Mouse (Mus musculus) liver, embryonic 15.5 days (tissue): ENCODE measurements at regions not wholly inside any gene's neighbourhood (a gene's known extent, or its start where the extent isn't known, plus 50 kb on each side); places are given as distances from the start of the nearest gene placed in this dataset.

Experiments used
- ATAC-seq: fragments of 200-750 bp; cut with Nextera tagmentation; 2 replicates; pipeline ENCODE4 v1.8.0; 2017; ENCODE audit warnings: moderate number of reproducible peaks, mild to moderate bottlenecking, moderate library complexity; ENCODE audit not compliant: insufficient read depth
- H3K27ac ChIP-seq: fragments of 300-500 bp; sonication (generic); replicated peaks from 2 replicates; pipeline ENCODE4 v1.5.1; 2015; ENCODE audit warnings: mild to moderate bottlenecking, inconsistent platforms
- H3K27me3 ChIP-seq: fragments of 300-500 bp; sonication (generic); 2 replicates; pipeline ENCODE4 v1.6.1; 2015; ENCODE audit warnings: mild to moderate bottlenecking, inconsistent platforms
- H3K36me3 ChIP-seq: fragments of 300-500 bp; sonication (generic); replicated peaks from 2 replicates; pipeline ENCODE4 v1.6.1; 2015; ENCODE audit warnings: moderate library complexity, mild to moderate bottlenecking, inconsistent platforms
- H3K4me1 ChIP-seq: fragments of 300-500 bp; sonication (generic); replicated peaks from 2 replicates; pipeline ENCODE4 v1.6.1; 2015; ENCODE audit warnings: inconsistent platforms
- H3K4me2 ChIP-seq: fragments of 300-500 bp; sonication (generic); 2 replicates; pipeline ENCODE4 v1.6.1; 2015; ENCODE audit warnings: moderate library complexity, mild to moderate bottlenecking, inconsistent platforms
- H3K4me3 ChIP-seq: fragments of 300-500 bp; sonication (generic); replicated peaks from 2 replicates; pipeline ENCODE4 v1.5.1; 2015; ENCODE audit warnings: mild to moderate bottlenecking, inconsistent platforms
- H3K9ac ChIP-seq: fragments of 300-500 bp; sonication (generic); 2 replicates; pipeline ENCODE4 v1.6.1; 2015; ENCODE audit warnings: moderate library complexity, mild to moderate bottlenecking, inconsistent platforms
- H3K9me3 ChIP-seq: fragments of 300-500 bp; sonication (generic); replicated peaks from 2 replicates; pipeline ENCODE4 v1.6.1; 2016; ENCODE audit warnings: inconsistent platforms
- WGBS: fragments of 180-500 bp; shearing (Covaris S2); methylation state at CpG from one replicate; pipeline ENCODE4 v1.1.7; 2015; ENCODE audit warnings: mixed read lengths; ENCODE audit not compliant: insufficient replicate concordance; 5-methylcytosine and 5-hydroxymethylcytosine counted together

DNA sequence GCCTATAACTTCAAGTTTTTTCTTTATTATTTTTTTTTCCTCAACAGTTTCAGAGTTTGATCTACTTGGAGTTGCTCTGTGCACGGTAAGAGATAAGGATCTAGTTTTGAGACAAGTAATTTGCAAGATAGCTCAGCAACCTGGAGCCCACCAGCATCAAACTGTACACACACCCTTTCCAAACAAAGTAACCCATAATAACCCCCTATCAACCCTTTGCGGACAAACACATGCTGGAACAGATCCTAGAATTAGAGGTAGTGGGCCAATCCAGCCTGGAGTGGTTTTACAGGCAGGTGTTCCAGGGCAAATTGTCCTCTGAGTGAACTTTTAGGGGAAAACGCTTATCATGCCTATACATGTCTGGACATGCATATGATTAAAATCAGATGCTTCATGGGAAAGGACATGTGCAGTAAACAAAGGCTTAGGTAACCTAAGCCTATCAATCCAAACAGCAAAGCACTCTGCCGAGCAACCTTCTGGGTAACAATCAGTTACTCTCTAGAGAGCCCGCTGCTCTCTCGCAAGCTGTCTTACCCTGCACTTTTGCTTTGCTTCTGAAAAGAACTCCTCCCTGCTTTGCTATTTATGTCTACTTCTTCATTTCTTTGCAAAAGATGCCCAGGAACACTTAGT lies 200.2 kb upstream of the Nabp1 start:
- 71% methylated on average over 6 of the region's 6 CpGs for WGBS
- no peak overlapping the region for H3K9ac ChIP-seq
- H3K4me1 ChIP-seq, result no peaks in the 10 kb centered on the region

DNA sequence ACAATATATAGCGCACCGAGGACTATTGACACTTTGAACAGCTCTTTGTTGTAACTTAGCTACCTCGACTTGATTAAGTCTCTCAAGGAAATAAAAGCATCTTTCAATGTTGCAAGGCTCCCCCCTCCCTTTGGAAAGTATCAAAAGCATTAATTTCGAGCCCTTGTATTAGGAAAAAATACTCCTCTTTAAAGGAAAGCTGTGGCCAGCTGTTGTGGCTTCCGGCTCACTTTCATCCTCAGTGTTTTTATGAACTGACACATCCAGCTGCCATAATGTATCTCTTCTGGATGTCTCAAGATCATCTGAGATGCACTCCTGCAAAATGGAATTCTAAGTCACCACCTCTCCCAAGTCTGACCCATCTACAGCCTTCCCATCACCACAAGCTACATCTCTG lies 199.6 kb upstream of the Nabp1 start:
- Histone ChIP-seq H3K4me3 (no peak overlapping the region), H3K4me1 (no peaks in the 10 kb centered on the region), H3K9me3 (no peaks in the 10 kb centered on the region), H3K27ac (no peak overlapping the region), H3K4me2 (no peak overlapping the region), H3K9ac (no peak overlapping the region), H3K36me3 (no peaks in the 10 kb centered on the region), H3K27me3 (no peaks in the 10 kb centered on the region)
- 58% methylated on average over 5 of the region's 5 CpGs for WGBS
- ATAC-seq, result no peak

More for the DNA sequence above, 200.2 kb upstream of the Nabp1 start:
- no peak for ATAC-seq
- Histone ChIP-seq H3K4me3 (no peak overlapping the region), H3K4me2 (no peak overlapping the region), H3K27me3 (no peaks in the 10 kb centered on the region), H3K27ac (no peak overlapping the region), H3K9me3 (no peaks in the 10 kb centered on the region), H3K36me3 (no peaks in the 10 kb centered on the region)

- Histone ChIP-seq H3K4me3 (no peak overlapping the region), H3K4me1 (no peaks in the 10 kb centered on the region), H3K9ac (no peak overlapping the region), H3K27me3 (no peaks in the 10 kb centered on the region), H3K4me2 (no peak overlapping the region), H3K9me3 (no peaks in the 10 kb centered on the region), H3K36me3 (no peaks in the 10 kb centered on the region), H3K27ac (no peak overlapping the region)
- ATAC-seq, result no peak
- WGBS, result 19% methylated on average over 1 of the region's 1 CpGs
Observed at GRCm38 (mm10) chr1:51671691-51672090, 193.5 kb upstream of the Nabp1 start.

GRCm38 (mm10) chr1:51671287-51671686 lies 193.1 kb upstream of the Nabp1 start:
- Histone ChIP-seq H3K4me1 (no peaks in the 10 kb centered on the region), H3K9me3 (no peaks in the 10 kb centered on the region), H3K27me3 (no peaks in the 10 kb centered on the region), H3K4me3 (no peak overlapping the region), H3K4me2 (no peak overlapping the region), H3K9ac (no peak overlapping the region), H3K27ac (no peak overlapping the region), H3K36me3 (no peaks in the 10 kb centered on the region)
- 28% methylated on average over 3 of the region's 3 CpGs for WGBS
- ATAC-seq, result no peak

DNA sequence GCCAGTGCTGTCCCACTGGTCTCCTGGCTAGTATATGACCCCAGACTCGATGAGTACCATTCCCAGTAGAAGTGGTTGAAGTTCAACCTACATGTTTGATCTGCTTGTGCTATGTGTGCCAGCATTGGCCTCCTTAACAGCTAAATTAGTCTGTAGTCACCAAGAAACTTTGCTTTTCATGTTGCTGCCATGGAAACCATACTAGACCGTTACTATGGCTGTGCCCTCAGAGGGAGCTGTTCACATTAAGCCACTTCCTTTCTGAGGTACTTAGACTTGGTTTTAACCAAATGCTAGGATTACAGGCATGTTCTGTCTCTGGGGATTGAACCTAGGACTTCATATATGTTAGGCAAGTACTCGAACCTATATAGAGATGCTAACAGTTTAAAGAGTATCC lies 191.8 kb upstream of the Nabp1 start:
- H3K36me3 ChIP-seq, result no peaks in the 10 kb centered on the region
- H3K4me1 ChIP-seq, result no peaks in the 10 kb centered on the region
- no peak for ATAC-seq
- no peak overlapping the region for H3K4me3 ChIP-seq
- H3K4me2 ChIP-seq, result no peak overlapping the region
- no peaks in the 10 kb centered on the region for H3K27me3 ChIP-seq
- no peak overlapping the region for H3K9ac ChIP-seq
- 39% methylated on average over 3 of the region's 3 CpGs for WGBS
- no peak overlapping the region for H3K27ac ChIP-seq
- H3K9me3 ChIP-seq, result no peaks in the 10 kb centered on the region

- no peaks in the 10 kb centered on the region for H3K4me1 ChIP-seq
Observed at GRCm38 (mm10) chr1:51668881-51669280, 190.7 kb upstream of the Nabp1 start.

GRCm38 (mm10) chr1:51660531-51660930 lies 182.3 kb upstream of the Nabp1 start:
- whole genome bisulfite sequencing, result 73% methylated on average over 1 of the region's 1 CpGs
- H3K27me3 ChIP-seq, result no peaks in the 10 kb centered on the region

More at GRCm38 (mm10) chr1:51668881-51669280, 190.7 kb upstream of the Nabp1 start:
- Histone ChIP-seq H3K27me3 (no peaks in the 10 kb centered on the region), H3K4me2 (no peak overlapping the region), H3K4me3 (no peak overlapping the region), H3K27ac (no peak overlapping the region), H3K9ac (no peak overlapping the region), H3K9me3 (no peaks in the 10 kb centered on the region), H3K36me3 (no peaks in the 10 kb centered on the region)
- no peak for ATAC-seq

GRCm38 (mm10) chr1:51657203-51657602 lies 179.0 kb upstream of the Nabp1 start:
- WGBS, result 23% methylated on average over 4 of the region's 4 CpGs
- H3K4me1 ChIP-seq, result no peaks in the 10 kb centered on the region

More at GRCm38 (mm10) chr1:51660531-51660930, 182.3 kb upstream of the Nabp1 start:
- Histone ChIP-seq H3K4me1 (no peaks in the 10 kb centered on the region), H3K4me3 (no peak overlapping the region), H3K36me3 (no peaks in the 10 kb centered on the region), H3K9ac (no peak overlapping the region), H3K4me2 (no peak overlapping the region), H3K9me3 (no peaks in the 10 kb centered on the region), H3K27ac (no peak overlapping the region)
- no peak for ATAC-seq

GRCm38 (mm10) chr1:51650653-51650995 lies 172.4 kb upstream of the Nabp1 start:
- H3K27ac ChIP-seq, result no peak overlapping the region
- H3K9me3 ChIP-seq, result no peaks in the 10 kb centered on the region
- H3K9ac ChIP-seq, result no peak overlapping the region
- H3K27me3 ChIP-seq, result no peaks in the 10 kb centered on the region
- H3K36me3 ChIP-seq, result no peaks in the 10 kb centered on the region
- no peak overlapping the region for H3K4me2 ChIP-seq
- 38% methylated on average over 3 of the region's 3 CpGs for WGBS
- no peak overlapping the region for H3K4me3 ChIP-seq
- ATAC-seq, result no peak
- no peaks in the 10 kb centered on the region for H3K4me1 ChIP-seq

More at GRCm38 (mm10) chr1:51657203-51657602, 179.0 kb upstream of the Nabp1 start:
- Histone ChIP-seq H3K27me3 (no peaks in the 10 kb centered on the region), H3K4me2 (no peak overlapping the region), H3K36me3 (no peaks in the 10 kb centered on the region), H3K4me3 (no peak overlapping the region), H3K27ac (no peak overlapping the region), H3K9me3 (no peaks in the 10 kb centered on the region), H3K9ac (no peak overlapping the region)
- no peak for ATAC-seq

- Histone ChIP-seq H3K9ac (no peak overlapping the region), H3K27ac (no peak overlapping the region), H3K27me3 (no peaks in the 10 kb centered on the region), H3K36me3 (no peaks in the 10 kb centered on the region), H3K4me2 (no peak overlapping the region), H3K4me1 (no peaks in the 10 kb centered on the region), H3K9me3 (no peaks in the 10 kb centered on the region), H3K4me3 (no peak overlapping the region)
- ATAC-seq, result no peak
- WGBS, result 56% methylated on average over 4 of the region's 4 CpGs
Observed at GRCm38 (mm10) chr1:51649963-51650652, 171.9 kb upstream of the Nabp1 start.

- H3K27ac ChIP-seq, result no peak overlapping the region
- H3K4me3 ChIP-seq, result no peak overlapping the region
- no peaks in the 10 kb centered on the region for H3K9me3 ChIP-seq
- H3K9ac ChIP-seq, result no peak overlapping the region
- no peak for ATAC-seq
- WGBS, result 67% methylated on average over 2 of the region's 2 CpGs
- H3K27me3 ChIP-seq, result no peaks in the 10 kb centered on the region
- no peaks in the 10 kb centered on the region for H3K36me3 ChIP-seq
- H3K4me1 ChIP-seq, result no peaks in the 10 kb centered on the region
- H3K4me2 ChIP-seq, result no peak overlapping the region
Observed at GRCm38 (mm10) chr1:51647955-51648354, 169.7 kb upstream of the Nabp1 start.

DNA sequence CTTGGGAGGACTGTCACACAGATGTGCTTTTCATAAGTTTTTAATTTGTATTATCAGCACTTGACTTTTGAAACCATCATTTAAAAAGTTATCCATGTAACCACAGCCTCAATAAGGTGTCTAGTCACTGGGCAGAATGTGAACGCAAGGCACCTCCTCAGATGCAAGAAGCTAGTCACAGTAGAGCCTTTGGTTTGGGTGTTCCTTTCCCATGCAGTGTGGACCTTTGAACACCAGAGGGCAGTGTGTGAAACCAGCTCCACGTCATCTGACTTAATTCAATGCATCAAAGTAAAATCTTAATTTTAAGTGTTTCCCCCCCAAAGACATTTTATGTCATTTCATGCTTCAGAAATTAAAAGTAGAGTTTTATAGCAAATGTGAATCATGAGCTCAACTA lies 166.2 kb upstream of the Nabp1 start:
- Histone ChIP-seq H3K9me3 (no peaks in the 10 kb centered on the region), H3K4me2 (no peak overlapping the region), H3K27ac (no peak overlapping the region), H3K4me1 (no peaks in the 10 kb centered on the region), H3K4me3 (no peak overlapping the region), H3K27me3 (no peaks in the 10 kb centered on the region), H3K36me3 (no peaks in the 10 kb centered on the region), H3K9ac (no peak overlapping the region)
- 34% methylated on average over 2 of the region's 2 CpGs for WGBS
- ATAC-seq, result no peak
